Mouse (Mus musculus) left cerebral cortex, adult 2 months (tissue): ENCODE measurements around the gene Timp2. TPM values are rescaled to one million over a fixed set of nuclear protein-coding genes. Genes with fewer than 3 reads are reported as not detected.
A peak's percentile ranks its signal among the peaks of the same experiment; 100 is the strongest.

ENCODE experiments used
- DNase-seq, 2 experiments: peaks; one replicate each; pipeline ENCODE4 v3.0.0; 2021 to 2022; ENCODE audit warnings: low spot score in 2 of 2, mixed read lengths in 1 of 2; ENCODE audit errors: extremely low spot score in 1 of 2
- H3K27ac ChIP-seq: fragments of 200-600 bp; 2 replicates; pipeline ENCODE4 v1.8.1; 2022
- H3K4me3 ChIP-seq: fragments of 200-600 bp; 2 replicates; pipeline ENCODE4 v1.8.1; 2022
- CTCF ChIP-seq: fragments of 200-600 bp; IDR thresholded peaks from 2 replicates; pipeline ENCODE4 v1.8.1; 2022; ENCODE audit warnings: antibody characterized with exemption, mild to moderate bottlenecking, moderate library complexity
- intact Hi-C: fragments of 180-260 bp; cut with DNase I; formaldehyde crosslinking; loops from one replicate; pipeline ENCODE4 v1.15.1; 2025
- total RNA-seq, 2 experiments: library from RNA; stranded (reverse); gene quantifications; 2 replicates each; pipeline ENCODE4 v1.2.3; 2021

Gene Timp2
- total RNA-seq, 2 experiments from 2014 or later, result 221 to 255 TPM

DNA sequence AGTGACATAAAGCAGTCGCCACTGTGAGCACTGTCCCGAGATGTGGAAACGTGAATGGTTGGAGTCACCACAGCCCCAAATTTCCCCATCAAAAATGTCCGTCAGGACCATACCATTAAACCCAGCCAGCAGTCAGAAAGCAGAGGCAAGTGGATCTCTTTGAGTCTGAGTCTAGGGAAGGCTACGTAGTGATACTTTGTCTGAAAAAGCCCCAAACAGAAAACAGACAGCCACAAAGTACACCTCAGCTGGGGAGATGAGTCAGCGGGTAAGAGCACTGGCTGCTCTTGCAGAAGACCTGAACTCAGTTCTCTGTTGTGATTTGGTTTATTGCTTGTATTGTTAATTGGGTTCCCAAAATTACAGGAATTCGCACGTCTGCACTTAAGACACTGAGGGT is 11.0 kb upstream of the Timp2 start:
- Histone ChIP-seq H3K27ac (no peak overlapping the region), H3K4me3 (no peak overlapping the region)
- no peak for TF ChIP-seq CTCF
- DNase-seq, result no peak
- intact Hi-C loops, result no loop called here

DNA sequence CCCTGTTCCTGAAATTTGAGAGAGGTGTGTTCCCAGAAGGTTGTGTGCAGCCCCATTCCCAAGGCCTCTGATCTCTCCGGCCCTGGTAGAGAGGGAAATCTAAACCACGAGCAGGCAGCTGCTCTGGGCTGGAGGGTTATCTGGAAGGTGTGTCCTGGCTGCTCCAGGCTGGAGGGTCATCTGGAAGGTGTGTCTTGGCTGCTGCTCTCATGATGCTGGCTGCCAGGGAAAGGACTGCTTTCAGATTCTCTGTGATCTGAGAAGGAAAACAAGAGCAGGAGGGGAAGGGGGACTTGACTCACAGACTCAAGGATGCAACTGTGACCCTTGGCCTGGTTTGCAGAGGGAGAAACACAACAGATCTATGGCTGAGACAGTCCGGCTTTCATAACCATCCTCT is 10.6 kb upstream of the Timp2 start:
- no peak for DNase-seq
- intact Hi-C loops, result no loop called here
- no peak for TF ChIP-seq CTCF
- Histone ChIP-seq H3K4me3 (no peak overlapping the region), H3K27ac (no peak overlapping the region)

DNA sequence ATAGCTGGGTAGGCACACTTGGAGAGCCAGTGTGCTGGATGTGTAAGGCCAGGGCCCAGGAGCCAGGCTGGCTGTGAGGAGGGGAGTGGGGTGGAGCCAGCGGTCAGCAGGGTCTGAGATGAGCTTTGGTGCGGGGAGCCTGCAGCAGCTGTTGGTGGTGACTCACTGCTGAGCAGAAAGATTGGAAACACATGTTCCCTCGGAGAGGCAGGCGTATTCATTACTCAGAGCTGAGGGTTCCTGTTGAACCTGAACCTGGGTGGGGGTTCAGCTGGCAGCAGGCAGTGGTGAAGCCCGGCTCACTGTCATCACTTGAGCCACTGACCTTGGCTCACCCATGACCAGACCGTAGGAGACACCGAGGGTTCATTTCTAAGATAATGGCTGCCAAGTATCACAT is 9.6 kb upstream of the Timp2 start:
- DNase-seq, result no peak
- TF ChIP-seq CTCF, result no peak
- Histone ChIP-seq H3K4me3 (no peak overlapping the region), H3K27ac (no peak overlapping the region)
- intact Hi-C loops, result no loop called here

DNA sequence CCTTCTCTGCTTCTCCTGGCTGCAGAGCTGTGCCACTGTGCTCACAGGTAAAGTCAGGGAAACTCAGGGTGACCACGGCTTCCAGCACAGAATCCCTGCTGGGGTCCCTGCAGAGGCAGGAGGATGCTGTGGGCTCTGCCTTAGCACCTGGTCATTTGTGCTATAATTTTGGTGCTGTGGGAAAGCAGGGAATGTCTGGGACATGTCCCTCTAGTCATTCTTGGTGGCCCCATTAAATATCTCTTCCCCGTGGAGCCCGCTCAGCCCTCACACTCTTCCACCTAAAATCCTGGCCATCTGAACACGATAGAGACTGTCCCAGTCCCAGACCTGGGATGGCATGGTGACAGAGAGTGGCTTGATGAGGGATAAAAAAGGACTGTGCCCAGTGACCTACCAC is 8.5 kb upstream of the Timp2 start:
- intact Hi-C loops, result no loop called here
- H3K27ac ChIP-seq, result no peak overlapping the region
- H3K4me3 ChIP-seq, result no peak overlapping the region
- no peak for TF ChIP-seq CTCF
- DNase-seq, result no peak

DNA sequence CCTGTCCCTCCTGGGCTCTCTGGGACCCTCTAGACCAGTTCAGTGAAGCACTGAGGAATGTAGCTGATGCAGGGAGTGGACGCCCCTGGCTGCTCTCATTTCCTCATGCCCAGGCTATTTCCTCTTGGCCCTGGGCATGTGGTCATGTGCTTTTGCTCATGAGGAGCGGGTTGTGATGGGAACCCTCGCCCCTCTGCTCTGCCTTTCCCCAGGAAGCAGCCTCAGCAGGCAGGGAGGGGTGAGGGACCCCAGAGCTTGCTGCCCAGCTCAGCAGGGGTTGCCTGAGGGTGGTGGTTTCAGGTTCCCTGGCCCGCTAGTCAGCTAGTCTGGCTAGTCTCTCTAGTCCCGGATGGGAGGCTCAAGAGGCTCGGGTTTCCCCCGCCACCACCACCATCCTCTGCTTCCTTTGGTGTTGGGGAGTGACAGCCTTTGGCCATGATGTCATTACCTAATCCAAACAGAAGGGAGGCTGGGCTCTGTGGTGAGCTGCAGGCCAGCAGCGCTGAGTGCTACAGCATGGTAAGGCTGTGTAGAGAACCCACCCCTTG is 7.5 kb upstream of the Timp2 start:
- Histone ChIP-seq H3K27ac (peak overlapping the region; percentile 70), H3K4me3 (no peak overlapping the region)
- TF ChIP-seq CTCF, result no peak
- no peak for DNase-seq
- intact Hi-C loops, result no loop called here

DNA sequence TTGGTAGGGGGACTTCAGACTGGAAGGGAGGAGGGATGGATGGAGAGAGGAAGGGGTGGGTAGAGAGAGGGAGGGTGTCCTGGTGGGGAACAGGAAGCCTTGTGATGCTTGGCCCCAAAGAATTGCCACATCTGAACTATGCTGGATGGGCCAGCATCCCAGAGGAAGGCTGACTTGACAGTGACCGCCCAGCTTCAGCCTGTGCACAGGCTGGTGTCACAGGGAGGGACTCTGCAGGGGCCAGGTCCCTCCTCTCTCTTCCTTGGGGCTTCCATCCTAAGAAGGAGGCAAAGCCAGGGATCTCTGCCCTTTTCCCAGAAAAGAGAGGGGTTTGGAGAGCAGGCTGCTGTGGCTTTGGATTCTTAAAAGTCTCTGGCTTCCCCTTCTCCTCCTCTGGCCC is 7.0 kb upstream of the Timp2 start:
- no peak for TF ChIP-seq CTCF
- intact Hi-C loops, result no loop called here
- Histone ChIP-seq H3K27ac (0 out of 2 replicates have a peak overlapping the region, but pooled peaks have one; percentile 26), H3K4me3 (no peak overlapping the region)
- DNase-seq, result no peak

DNA sequence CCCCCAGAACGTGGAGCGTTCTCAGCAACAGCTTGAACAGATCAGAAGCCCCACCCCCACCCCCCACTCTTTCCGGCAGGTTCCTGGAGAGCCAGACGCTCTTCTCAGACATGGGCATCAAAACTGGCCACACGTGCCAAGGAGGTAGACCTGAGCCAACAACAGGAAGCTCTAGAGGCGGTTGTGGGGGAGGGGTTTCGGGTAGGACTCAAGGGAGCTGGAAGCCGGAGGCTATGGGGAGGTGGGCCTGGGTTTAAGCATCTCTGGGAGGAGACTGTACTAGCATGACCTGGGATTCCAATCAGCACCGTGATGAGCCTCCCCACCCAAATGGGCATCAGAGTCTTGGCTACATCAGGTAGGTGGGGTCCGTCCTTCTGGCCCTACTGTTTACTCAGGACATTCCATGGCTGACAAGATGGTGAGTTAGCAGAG is 5.4 kb upstream of the Timp2 start:
- DNase-seq, result no peak
- intact Hi-C loops, result no loop called here
- H3K4me3 ChIP-seq, result no peak overlapping the region
- H3K27ac ChIP-seq, result no peak overlapping the region
- no peak for TF ChIP-seq CTCF

DNA sequence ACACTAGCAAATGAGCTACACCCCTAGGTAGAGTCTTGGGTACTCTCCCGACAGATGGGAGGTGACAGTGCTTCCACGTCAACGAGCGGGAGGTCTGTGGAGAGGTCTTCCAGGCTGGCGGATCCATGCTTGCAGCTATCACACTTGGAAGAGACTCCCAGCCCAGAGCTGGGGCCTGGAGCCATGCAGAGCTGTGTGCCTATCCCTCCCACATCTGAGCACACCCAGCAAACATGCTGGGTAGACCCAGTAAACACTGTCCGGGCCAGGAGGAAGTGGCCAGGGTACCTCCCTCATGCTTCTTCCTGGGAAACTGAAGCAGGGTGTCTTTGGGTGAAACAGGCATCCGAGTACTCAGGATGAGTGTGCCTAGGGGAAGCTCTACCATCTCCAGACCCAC is 5.0 kb upstream of the Timp2 start:
- H3K27ac ChIP-seq, result no peak overlapping the region
- TF ChIP-seq CTCF, result no peak
- intact Hi-C loops, result no loop called here

DNA sequence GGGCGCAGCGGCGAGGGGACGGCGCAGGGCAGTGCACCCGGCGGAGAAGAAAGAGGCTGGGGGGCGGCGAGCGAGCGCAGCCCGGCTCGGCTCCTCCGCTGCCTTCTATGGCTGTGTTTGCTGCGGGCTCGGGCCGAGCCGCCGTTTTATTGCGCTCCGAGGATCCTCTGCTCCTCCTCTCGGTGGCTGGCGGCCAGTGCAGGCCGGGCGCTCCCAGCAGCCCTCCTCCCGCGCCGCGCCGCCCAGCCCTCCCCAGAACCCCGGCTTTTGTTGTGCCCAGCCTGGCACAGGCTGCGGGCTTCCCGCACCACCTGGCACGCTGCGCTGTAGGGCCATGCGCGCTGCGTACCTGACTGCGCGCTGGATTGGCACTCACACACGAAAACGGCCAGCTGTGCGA is 335 bp downstream of the Timp2 start:
- peak; percentile 88 to 89 for DNase-seq
- Histone ChIP-seq H3K4me3 (peak overlapping the region; percentile 71), H3K27ac (peak overlapping the region; percentile 89)
- TF ChIP-seq CTCF, result peak; percentile 80
- intact Hi-C loops, result loop anchor here (2.0 kb wide), 1 partner anchor 38 kb away; no protein-coding TSS in a partner anchor

More for the DNA sequence above, 5.0 kb upstream of the Timp2 start:
- DNase-seq, result no peak
- no peak overlapping the region for H3K4me3 ChIP-seq

DNA sequence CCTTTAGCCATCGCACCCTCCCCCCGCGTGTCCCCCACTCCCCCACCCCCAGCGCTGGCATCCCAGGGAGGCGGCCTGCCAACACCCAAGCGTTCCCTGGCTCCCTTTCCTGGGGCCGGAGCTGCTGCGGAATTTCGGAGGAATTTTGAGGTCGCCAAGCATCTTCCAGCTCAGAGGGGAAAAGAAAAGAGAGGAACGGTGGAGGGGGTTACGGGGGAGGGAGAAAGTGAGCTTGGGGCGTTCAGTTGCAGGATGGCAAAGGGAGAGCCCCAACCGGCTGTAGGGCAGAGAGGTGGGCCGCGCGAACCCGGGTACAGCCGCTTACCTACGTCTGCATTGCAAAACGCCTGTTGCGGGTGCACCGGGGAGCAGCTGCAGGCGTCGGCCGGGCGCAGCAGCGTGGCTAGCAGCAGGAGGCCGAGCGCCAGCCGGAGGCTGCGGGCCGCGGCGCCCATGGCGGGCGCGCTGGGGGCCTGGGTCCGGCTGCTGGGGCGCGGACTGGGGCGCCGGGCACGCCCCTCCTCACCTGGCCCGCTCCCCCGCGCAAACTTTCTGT is 826 bp downstream of the Timp2 start:
- no peak for TF ChIP-seq CTCF
- intact Hi-C loops, result loop anchor here (2.0 kb wide), 1 partner anchor 38 kb away; no protein-coding TSS in a partner anchor
- Histone ChIP-seq H3K27ac (peak overlapping the region; percentile 89), H3K4me3 (peak overlapping the region; percentile 71)
- DNase-seq, result peak in 1 of 2 experiments; percentile 38

DNA sequence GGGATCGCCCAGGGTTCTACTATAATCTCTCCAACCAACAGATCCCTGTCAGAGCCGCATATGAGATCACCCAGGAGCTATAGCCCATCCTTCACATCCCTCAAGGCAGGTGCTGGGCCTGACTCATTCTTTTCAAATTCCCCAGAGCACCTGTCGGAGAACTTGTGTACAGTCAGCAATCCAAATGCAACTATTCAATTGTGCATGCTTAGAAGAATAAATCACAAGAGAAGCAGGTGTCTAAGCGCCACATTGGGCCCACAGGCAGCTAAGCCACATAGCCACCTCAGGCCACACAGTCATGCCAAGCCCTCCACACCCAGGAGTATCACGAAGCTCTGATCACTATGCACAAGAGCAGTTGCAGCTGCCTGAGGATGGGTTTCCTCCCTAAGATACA is 6.0 kb downstream of the Timp2 start:
- intact Hi-C loops, result no loop called here
- no peak for TF ChIP-seq CTCF
- 0 out of 2 replicates have a peak overlapping the region, but pooled peaks have one; percentile 36 for H3K27ac ChIP-seq

DNA sequence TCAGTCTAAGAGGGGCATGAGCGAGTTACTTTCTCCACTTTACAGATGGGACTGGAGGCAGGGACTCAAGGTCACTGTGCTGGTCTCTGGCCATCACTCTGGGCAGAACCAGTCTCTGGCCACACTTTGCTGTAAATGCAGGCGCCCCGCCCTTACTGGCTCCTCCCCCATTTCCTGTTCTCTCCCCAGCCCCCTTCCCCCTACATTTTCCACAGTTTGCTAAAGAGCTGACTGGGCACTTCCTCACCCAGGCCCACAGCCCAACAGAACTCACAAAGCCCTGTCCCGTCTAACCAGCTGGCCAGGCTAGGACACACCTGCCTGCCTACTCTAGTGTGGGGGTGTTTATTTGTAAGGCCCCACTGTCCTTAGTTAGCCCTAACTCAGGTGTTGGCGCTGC is 6.7 kb downstream of the Timp2 start:
- DNase-seq, result no peak
- H3K27ac ChIP-seq, result 0 out of 2 replicates have a peak overlapping the region, but pooled peaks have one; percentile 36
- no peak for TF ChIP-seq CTCF
- no peak overlapping the region for H3K4me3 ChIP-seq
- intact Hi-C loops, result no loop called here

More for the DNA sequence above, 6.0 kb downstream of the Timp2 start:
- no peak for DNase-seq
- no peak overlapping the region for H3K4me3 ChIP-seq

DNA sequence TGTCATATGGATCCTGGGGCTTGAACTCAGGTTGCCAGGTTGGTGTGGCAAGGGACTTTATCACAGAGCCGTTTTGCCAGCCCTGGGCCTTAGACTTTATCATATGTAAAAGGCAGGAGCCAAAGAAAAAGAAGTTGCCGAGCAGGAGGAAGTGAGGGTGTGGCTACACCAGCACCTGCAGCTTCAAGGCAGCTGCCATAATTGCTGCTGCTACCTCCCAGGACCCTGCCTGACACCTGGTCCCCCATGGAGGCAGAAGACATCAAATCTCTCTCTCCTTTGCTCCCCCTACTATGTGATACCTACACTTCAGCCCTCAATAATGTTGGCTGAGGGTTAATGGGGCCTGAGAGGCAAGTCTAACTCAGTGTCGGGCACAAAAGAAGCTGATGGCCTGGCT is 7.1 kb downstream of the Timp2 start:
- intact Hi-C loops, result no loop called here
- no peak for TF ChIP-seq CTCF
- Histone ChIP-seq H3K27ac (no peak overlapping the region), H3K4me3 (no peak overlapping the region)
- DNase-seq, result no peak
